Mouse (Mus musculus) cerebellum, postnatal 36 days (tissue): ENCODE data around the gene Col4a3bp.
A peak's percentile ranks its signal among the peaks of the same experiment; 100 is the strongest.
"Not testable (repeated sequence)": the region's sequence is repeated elsewhere in the genome, so short reads cannot be mapped to it uniquely, and the experiment has no call there.

Experiments
- DNase-seq, 2 experiments: peaks; one replicate each; pipeline ENCODE4 v3.0.0; 2021 to 2022; ENCODE audit warnings: mixed read lengths in 2 of 2

Col4a3bp gene

DNA sequence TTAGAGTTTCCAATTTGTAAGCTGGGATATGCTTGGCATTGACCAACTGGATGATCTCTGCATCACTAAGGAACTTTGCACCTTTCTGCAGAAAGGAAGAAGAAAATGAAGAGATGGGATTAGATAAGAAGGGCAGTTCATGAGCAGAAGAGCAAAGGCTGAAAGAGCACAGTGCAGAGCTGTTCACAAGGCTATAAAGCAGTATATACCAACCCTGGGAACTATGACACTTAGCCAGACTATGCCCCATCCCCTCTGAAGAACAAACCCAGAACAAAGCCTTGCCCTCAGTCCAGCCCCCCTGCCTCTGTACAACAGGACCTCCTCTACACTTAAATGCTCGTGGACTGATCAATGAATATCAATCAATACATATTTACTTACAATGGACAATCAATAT lies 114.3 kb downstream of the Col4a3bp start:
- no peak for DNase-seq

DNA sequence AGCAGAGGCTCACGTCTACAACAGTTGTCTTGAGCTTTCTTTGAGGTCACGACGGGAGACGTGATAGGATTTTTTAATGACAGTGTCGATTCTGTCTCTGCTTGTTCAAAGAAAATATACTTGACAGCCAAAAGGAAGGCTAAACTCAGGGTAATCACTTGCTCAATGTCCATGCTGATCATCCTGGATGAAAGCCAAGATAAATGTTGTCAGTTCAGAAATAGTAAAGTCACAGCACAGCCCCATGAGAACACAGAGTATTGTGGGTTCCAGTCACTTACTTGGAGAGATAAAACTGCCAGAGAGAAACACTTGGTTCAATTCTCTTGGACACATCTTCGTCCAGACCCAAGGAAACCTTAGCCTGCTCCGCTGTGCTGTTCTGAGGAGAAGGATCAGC lies 116.5 kb downstream of the Col4a3bp start:
- DNase-seq = no peak

DNA sequence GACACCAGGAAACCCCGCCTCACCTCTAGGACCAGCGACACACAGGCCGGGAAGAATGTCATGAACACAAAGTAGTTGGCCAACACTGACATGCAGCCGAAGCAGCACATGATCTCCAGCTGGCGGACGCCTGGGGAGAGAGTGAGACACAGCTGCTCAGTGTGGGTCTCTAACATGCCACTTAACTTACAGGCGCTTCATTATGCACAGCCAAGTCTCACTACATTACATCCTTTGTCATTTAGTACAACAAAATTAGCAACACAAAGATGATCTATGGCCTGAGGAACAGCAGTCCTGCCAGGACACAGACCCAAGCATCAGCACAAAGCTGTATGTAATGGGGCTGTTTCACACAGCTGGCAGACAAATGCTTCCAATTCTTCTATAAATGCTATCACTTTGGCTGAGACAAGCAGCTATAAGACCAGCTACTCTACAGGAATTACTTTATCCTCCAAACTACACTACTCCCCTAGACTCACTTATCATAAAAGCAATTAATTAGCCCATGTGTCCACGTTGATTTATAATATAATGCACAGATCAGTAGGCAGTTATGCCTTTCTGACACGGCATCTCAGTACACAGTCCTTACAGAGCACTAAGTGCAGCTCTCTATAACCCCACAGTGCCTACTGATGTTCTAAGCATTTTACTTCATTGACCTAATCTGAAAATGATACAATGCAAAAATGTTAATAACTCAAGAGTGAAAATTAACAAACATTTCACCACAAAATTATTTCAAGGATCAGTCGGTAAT lies 117.9 kb downstream of the Col4a3bp start:
- no peak for DNase-seq

DNA sequence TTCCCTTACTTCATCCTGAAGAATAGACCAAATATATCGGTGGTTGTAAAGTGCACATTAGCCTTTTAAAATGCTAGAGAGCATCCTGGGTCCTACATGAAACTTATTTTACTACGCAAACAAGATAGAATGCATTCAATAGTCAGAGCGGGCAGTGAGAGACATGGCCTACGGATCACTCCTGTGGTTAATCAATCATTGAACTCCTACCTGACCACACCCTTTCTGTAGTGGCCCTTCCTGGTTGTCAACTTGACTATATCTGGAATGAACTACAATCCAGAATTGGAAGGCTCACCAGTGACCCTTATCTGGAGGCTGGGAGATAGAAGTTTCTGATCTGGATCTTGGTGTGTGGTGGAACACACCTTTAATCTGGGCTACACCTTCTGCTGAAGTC lies 120.7 kb downstream of the Col4a3bp start:
- DNase-seq = not testable (repeated sequence)

DNA sequence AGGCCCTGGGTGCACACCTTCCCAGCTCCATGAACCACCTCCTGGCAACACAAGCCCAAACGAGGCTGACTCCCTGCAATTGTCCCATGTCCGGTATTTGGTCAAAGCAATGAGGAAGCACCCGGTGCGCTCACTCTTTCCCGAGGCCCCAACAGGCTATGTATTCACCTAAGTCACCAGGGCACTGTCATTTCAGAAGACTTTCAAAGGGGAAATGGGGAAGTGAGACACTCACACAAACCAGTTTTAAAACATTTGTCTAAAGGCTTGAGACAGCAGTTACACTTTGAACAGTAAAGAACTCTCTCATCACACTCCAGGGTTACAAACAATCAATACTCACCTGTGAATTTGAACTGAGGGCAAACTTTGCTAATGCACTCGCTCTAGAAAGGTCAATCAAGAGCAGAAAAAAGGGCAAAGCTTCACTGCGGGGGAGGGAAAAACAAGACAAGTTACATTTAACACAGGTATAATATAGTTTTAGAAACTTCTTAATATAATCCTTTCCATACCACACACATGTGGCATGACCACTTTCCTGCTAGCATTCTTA lies 122.1 kb downstream of the Col4a3bp start:
- DNase-seq = no peak

DNA sequence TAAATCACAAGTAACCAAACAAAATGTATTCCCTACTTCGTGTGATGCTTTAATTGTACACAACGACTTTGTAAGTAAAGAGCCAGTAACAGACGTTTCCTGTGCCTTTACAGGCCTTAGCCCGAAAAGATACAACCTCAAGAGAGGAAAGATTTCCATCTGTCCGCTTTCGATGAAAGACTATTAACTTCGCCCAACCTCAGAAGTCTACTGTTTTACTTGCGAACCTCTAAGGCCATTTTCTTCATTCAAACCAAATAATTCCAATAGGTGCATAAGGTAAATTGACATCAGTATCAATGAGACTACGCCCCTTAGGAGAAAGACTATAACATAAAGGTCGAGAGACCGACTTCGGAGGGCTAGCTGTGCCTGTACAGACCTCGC lies 127.6 kb downstream of the Col4a3bp start:
- no peak for DNase-seq

DNA sequence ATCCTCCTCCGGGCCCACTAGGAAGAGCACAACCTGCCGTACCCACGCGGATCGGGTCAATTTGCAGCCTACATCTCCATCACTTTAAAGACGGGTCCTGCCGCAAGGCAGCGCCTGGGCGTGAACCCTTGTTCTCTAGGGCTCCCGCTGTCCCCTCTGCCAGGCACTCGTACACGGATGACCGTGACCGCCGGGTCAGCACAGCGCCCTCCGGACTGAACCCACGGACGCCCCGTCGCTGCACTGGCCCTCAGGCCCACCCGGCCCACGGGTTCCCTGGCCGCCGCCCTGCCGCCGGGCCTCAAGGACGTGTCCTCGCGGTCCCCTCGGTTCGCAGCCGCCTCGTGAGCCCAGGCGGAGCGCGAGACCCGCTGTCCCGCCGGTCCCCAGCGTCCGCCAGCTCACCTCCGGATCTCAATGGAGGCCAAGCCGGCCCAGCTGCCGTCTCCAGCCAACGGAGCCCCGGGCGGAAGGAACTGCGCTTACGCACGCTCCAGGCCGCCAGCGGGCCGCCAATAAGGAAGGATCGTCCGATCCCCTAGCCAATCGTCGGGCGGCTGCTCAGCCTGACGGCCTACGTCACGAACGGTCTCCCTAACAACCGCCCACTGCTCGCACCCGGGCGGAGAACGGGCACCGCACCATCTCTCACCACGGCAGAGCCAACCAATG lies 128.1 kb downstream of the Col4a3bp start, which contains the start of gene Hmgcr:
Gene Hmgcr, minus strand, starts transcription at position 531 of the 672 bp plus-strand sequence.
- DNase-seq = peak; percentile 97

DNA sequence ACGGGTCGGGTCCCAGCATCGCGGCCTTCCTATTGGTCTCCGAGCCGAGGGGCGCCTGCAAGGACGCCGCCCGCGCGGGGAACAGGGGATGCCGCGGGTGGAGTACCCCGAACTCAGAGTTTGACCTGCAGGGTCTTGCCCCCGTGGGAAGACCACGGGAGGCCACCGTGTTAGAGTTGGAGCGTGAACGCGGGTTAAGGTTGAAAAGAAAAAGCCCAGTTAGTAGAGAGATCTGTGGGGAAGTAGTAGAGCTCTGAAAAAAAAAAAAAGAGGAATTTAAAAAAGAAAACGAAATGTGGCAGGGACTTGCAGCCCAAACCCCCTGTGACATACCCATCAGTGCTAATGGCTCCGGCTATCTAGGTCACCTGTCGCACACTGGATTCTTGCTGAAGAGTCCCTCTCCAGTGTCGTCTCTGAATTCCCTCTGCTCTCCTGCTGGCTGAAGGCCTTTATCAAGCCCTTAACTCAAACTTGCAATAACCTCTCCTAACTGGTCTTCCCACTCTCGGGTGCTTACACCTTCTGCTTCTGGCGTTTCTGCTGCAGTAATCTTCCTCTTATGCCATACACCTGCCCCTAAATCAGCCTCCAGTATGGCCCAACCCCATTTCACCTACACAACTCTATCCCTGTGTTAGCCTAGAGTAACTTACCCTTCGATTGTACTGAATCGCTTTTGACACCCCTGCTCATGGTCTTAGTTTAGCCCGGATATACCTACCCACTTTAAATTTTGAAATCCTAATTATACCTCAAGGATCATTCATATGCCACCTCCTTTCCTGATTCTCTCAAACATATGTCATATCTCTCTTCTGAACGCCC lies 128.9 kb downstream of the Col4a3bp start:
- no peak for DNase-seq

DNA sequence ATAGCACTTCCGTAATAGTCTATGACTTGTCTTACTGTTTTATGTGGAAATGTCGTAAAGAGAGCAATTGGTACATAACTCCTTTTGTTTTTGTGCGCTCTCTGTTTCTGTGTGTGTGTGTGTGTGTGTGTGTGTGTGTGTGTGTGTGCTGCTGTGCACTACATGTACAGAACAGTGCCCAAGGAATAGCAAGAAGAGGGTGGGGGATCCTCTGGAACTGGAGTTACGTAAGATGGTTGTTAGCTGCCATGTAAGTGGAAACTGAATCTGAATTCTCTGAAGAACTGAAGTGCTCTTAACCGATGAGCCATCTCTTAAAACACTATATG lies 129.5 kb downstream of the Col4a3bp start:
- no peak for DNase-seq

DNA sequence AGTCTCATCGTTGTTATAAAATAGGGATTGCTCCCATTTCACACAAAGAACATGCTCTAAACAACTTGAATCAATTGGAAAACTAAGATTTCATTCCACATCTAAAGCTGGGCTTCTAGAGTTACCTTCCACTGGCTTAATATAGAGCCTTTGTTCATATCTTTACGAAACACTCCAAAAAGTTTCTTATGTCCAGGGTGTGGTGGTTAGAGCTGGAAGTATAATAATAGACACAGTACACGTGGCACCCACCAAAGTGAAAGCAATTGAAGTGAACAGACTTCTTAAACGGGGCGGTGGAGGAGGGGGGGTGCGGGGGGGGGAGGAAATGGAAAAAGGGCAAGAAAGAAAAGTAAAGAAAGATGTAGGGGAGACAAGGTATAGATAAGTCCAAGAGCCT lies 129.9 kb downstream of the Col4a3bp start:
- DNase-seq = no peak

GRCm38 (mm10) chr13:96673817-96674216 lies 131.4 kb downstream of the Col4a3bp start:
- no peak for DNase-seq

GRCm38 (mm10) chr13:96675756-96676155 lies 133.3 kb downstream of the Col4a3bp start:
- no peak for DNase-seq

DNA sequence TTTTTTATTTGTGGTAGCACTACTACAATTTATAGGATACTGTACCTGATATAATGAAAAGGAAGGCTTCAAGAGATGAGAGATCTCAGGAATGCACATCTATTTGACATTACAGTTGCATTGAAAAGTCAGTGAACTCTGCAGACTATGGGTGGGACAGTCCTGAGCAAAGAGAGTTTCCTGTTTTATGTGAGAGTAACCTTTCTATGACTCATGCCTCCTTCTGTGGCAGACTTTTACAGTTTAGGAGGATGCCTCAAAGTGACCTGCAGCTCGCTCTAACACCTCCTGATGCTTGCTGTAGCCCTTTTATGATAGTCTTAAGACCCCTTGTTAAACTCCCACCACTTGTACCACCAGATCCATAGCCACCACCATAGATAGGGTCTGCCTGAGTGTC lies 134.7 kb downstream of the Col4a3bp start:
- no peak for DNase-seq

DNA sequence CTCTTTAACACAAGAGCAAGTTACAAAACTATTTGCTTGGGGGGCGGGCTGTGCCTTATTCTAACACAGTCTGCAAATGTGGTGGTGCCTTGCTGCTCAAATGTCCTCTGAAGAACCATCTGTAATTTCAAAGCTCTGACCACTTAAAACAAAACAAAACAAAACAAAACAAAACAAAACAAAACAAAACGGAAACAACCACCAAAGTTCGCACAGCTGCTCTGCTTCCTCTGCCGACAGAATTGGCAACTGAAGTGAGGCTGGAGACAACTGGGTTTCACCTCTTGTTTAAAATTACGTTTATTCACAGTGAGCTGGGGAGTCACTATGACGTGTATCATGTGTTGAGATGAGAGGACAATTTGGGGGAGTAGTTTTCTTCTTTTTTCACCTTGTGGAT lies 136.2 kb downstream of the Col4a3bp start:
- DNase-seq = no peak

DNA sequence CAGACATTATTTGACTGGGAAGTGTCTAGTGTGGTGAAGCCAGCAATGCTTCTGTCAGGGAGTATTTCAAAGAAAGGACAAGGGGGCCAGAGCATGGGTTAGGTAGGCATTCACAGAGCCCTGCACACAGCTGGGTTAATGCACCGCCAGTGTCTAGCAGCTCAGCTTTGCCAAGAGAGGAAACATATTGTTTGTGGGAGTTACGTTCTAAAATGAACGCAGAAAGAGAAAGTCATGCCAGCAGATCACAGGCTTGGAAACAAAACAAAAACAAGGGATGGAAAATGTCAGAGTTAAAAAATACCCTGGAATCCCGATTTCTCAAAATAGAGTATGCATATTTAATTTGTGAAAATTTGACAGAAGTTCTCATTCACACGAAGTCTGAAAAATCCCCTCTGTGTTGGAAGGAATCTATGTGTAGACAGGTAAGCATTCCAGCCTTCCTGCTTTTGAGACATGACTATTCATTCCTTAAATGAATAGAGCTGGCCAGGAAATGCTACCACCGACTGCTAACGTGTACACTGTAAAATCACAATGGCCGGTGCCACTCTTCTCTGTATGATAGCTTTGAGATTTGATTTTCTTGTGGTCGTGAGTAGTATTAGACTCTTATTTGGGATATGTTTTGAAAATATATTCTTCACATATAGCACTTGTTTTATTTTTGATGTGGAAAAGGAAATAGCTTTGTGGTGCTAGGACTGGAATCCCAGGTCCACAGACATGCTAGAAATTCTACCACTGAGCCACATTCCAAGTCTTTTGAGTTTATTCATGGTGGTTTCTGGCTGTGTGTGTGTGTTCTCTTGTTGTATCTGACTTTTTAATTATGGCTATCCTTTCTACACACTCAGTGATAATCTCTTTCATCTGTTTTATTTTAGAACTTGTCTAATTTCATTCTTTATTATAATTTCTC lies 138.0 kb downstream of the Col4a3bp start:
- no peak for DNase-seq

- DNase-seq = no peak
Measured at GRCm38 (mm10) chr13:96681088-96681620, 138.7 kb downstream of the Col4a3bp start.

DNA sequence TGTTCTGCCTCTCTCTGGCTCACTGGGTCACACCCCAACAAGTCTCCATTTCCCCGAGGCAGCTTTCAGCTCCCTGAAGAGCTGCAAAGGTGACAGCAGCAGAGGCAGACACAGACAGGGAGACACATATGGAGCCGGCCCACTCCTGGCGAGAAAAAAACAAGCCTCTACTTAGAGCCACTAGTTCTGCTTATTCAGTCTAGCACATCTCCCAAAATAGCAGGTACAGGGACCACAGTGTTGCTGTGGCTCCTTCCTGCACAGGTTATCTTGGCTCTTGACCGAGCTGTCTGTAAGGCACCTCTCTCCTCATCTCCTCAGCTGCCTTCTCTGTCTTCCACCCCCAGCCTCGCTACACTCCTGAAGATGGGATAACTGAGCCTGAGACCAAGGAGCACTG lies 142.4 kb downstream of the Col4a3bp start:
- DNase-seq = no peak

- no peak for DNase-seq
Measured at GRCm38 (mm10) chr13:96687261-96687660, 144.8 kb downstream of the Col4a3bp start.
